Mouse (Mus musculus) splenic B cell, adult 2 months (primary cell): ENCODE measurements around the gene Gm4969.
"Not testable (repeated sequence)": the region's sequence is repeated elsewhere in the genome, so short reads cannot be mapped to it uniquely, and the experiment has no call there.

ENCODE experiments used
- DNase-seq: peaks from one replicate; pipeline ENCODE4 v3.0.0-alpha.2; 2011; ENCODE audit warnings: low read depth, low spot score
- H3K27me3 ChIP-seq: 2 replicates; pipeline ENCODE4 v1.6.1; 2012; ENCODE audit warnings: mild to moderate bottlenecking, low read length, moderate library complexity, mixed read lengths; ENCODE audit not compliant: control insufficient read depth, poor library complexity, insufficient read depth, severe bottlenecking
- H3K36me3 ChIP-seq: 2 replicates; pipeline ENCODE4 v1.6.1; 2012; ENCODE audit warnings: mild to moderate bottlenecking, low read length, moderate library complexity, mixed read lengths; ENCODE audit not compliant: control insufficient read depth, poor library complexity, insufficient read depth, severe bottlenecking

The Gm4969 gene

GRCm38 (mm10) chr7:19118028-19118771 lies at the start of gene Gm4969:
TSS of gene Gm4969 (minus strand) at chr7:19118368.
- no peaks in the 10 kb centered on the region for H3K36me3 ChIP-seq
- H3K27me3 ChIP-seq, result no peaks in the 10 kb centered on the region; the same call in 1 of the 2 replicates
- peak; percentile 44 for DNase-seq

- no peak for DNase-seq
- Histone ChIP-seq H3K36me3 (no peaks in the 10 kb centered on the region), H3K27me3 (no peaks in the 10 kb centered on the region; the same call in none of the 2 replicates)
Measured at GRCm38 (mm10) chr7:19166990-19167389, 48.8 kb upstream of the Gm4969 start.

- no peak for DNase-seq
- Histone ChIP-seq H3K36me3 (no peaks in the 10 kb centered on the region), H3K27me3 (no peaks in the 10 kb centered on the region; the same call in 1 of the 2 replicates)
Measured at GRCm38 (mm10) chr7:19165656-19166423, 47.7 kb upstream of the Gm4969 start, which contains the start of gene Gipr. TSS of gene Gipr (minus strand) at chr7:19166127.

- Histone ChIP-seq H3K36me3 (no peaks in the 10 kb centered on the region), H3K27me3 (no peaks in the 10 kb centered on the region; the same call in 1 of the 2 replicates)
- peak; percentile 64 for DNase-seq
Measured at GRCm38 (mm10) chr7:19164978-19165377, 46.8 kb upstream of the Gm4969 start.

GRCm38 (mm10) chr7:19164189-19164588 lies 46.0 kb upstream of the Gm4969 start:
- DNase-seq, result no peak
- H3K36me3 ChIP-seq, result no peaks in the 10 kb centered on the region
- no peaks in the 10 kb centered on the region; the same call in 1 of the 2 replicates for H3K27me3 ChIP-seq

- no peaks in the 10 kb centered on the region; the same call in 1 of the 2 replicates for H3K27me3 ChIP-seq
Measured at GRCm38 (mm10) chr7:19163752-19164151, 45.6 kb upstream of the Gm4969 start.

GRCm38 (mm10) chr7:19162928-19163327 lies 44.8 kb upstream of the Gm4969 start:
- Histone ChIP-seq H3K27me3 (no peaks in the 10 kb centered on the region; the same call in 1 of the 2 replicates), H3K36me3 (no peaks in the 10 kb centered on the region)
- no peak for DNase-seq

More at GRCm38 (mm10) chr7:19163752-19164151, 45.6 kb upstream of the Gm4969 start:
- DNase-seq, result no peak
- no peaks in the 10 kb centered on the region for H3K36me3 ChIP-seq

GRCm38 (mm10) chr7:19160115-19160514 lies 41.9 kb upstream of the Gm4969 start:
- Histone ChIP-seq H3K27me3 (no peaks in the 10 kb centered on the region; the same call in 1 of the 2 replicates), H3K36me3 (no peaks in the 10 kb centered on the region; the same call in 1 of the 2 replicates)
- DNase-seq, result no peak

GRCm38 (mm10) chr7:19159411-19159810 lies 41.2 kb upstream of the Gm4969 start:
- no peaks in the 10 kb centered on the region; the same call in 1 of the 2 replicates for H3K36me3 ChIP-seq
- no peak for DNase-seq
- H3K27me3 ChIP-seq, result no peaks in the 10 kb centered on the region; the same call in 1 of the 2 replicates

- no peak for DNase-seq
- Histone ChIP-seq H3K27me3 (no peaks in the 10 kb centered on the region), H3K36me3 (no peaks in the 10 kb centered on the region; the same call in 1 of the 2 replicates)
Measured at GRCm38 (mm10) chr7:19158601-19159000, 40.4 kb upstream of the Gm4969 start.

- no peaks in the 10 kb centered on the region for H3K27me3 ChIP-seq
- DNase-seq, result peak; percentile 91
- no peaks in the 10 kb centered on the region; the same call in 1 of the 2 replicates for H3K36me3 ChIP-seq
Measured at GRCm38 (mm10) chr7:19157160-19157800, 39.1 kb upstream of the Gm4969 start.

GRCm38 (mm10) chr7:19155825-19156475 lies 37.8 kb upstream of the Gm4969 start:
- no peaks in the 10 kb centered on the region for H3K27me3 ChIP-seq
- no peak for DNase-seq

GRCm38 (mm10) chr7:19154796-19155195 lies 36.6 kb upstream of the Gm4969 start:
- Histone ChIP-seq H3K27me3 (no peaks in the 10 kb centered on the region), H3K36me3 (no peaks in the 10 kb centered on the region; the same call in 1 of the 2 replicates)
- DNase-seq, result no peak

More at GRCm38 (mm10) chr7:19155825-19156475, 37.8 kb upstream of the Gm4969 start:
- no peaks in the 10 kb centered on the region; the same call in 1 of the 2 replicates for H3K36me3 ChIP-seq

- not testable (repeated sequence) for DNase-seq, H3K36me3 ChIP-seq, H3K27me3 ChIP-seq
Measured at GRCm38 (mm10) chr7:19151121-19151520, 33.0 kb upstream of the Gm4969 start.
